Mouse (Mus musculus) midbrain, embryonic 11.5 days (tissue): Measurements from ENCODE around the gene Pum2. TPM values are rescaled to one million over a fixed set of nuclear protein-coding genes. Genes with fewer than 3 reads are reported as not detected.
A peak's percentile ranks its signal among the peaks of the same experiment; 100 is the strongest.
"Not testable (repeated sequence)": the region's sequence is repeated elsewhere in the genome, so short reads cannot be mapped to it uniquely, and the experiment has no call there.

Experiments
- ATAC-seq: fragments of 200-750 bp; cut with Nextera tagmentation; 2 replicates; pipeline ENCODE4 v1.8.0; 2017; ENCODE audit warnings: moderate TSS enrichment, moderate library complexity; ENCODE audit not compliant: low FRiP score
- DNase-seq: peaks from one replicate; pipeline ENCODE4 v3.0.0; 2015; ENCODE audit warnings: low spot score; ENCODE audit errors: missing footprints
- H3K27ac ChIP-seq: fragments of 300-500 bp; sonication (generic); 2 replicates; pipeline ENCODE4 v1.5.1; 2014; ENCODE audit warnings: low read depth, low read length
- H3K27me3 ChIP-seq: fragments of 300-500 bp; sonication (generic); 2 replicates; pipeline ENCODE4 v1.6.1; 2014; ENCODE audit warnings: mild to moderate bottlenecking, low read length, moderate library complexity, mixed read lengths; ENCODE audit not compliant: control insufficient read depth, insufficient read depth
- H3K36me3 ChIP-seq: fragments of 300-500 bp; sonication (generic); 2 replicates; pipeline ENCODE4 v1.6.1; 2014; ENCODE audit warnings: mild to moderate bottlenecking, low read length, moderate library complexity, mixed read lengths; ENCODE audit not compliant: control insufficient read depth, insufficient read depth
- H3K4me1 ChIP-seq: fragments of 300-500 bp; sonication (generic); 2 replicates; pipeline ENCODE4 v1.6.1; 2014; ENCODE audit warnings: low read length; ENCODE audit not compliant: control insufficient read depth, insufficient read depth
- H3K4me2 ChIP-seq: fragments of 300-500 bp; sonication (generic); 2 replicates; pipeline ENCODE4 v1.6.1; 2014; ENCODE audit warnings: mild to moderate bottlenecking, moderate library complexity
- H3K4me3 ChIP-seq: fragments of 300-500 bp; sonication (generic); 2 replicates; pipeline ENCODE4 v1.5.1; 2014; ENCODE audit warnings: low read depth, low read length
- H3K9ac ChIP-seq: fragments of 300-500 bp; sonication (generic); 2 replicates; pipeline ENCODE4 v1.6.1; 2014; ENCODE audit warnings: low read length
- H3K9me3 ChIP-seq: fragments of 300-500 bp; sonication (generic); 2 replicates; pipeline ENCODE4 v1.6.1; 2016; ENCODE audit warnings: low read length; ENCODE audit not compliant: control insufficient read depth
- WGBS: fragments of 180-500 bp; shearing (Covaris S2); extraction: QIAGEN DNeasy Blood & Tissue Kit; methylation state at CpG from one replicate; pipeline ENCODE4 v1.1.7; 2014; 5-methylcytosine and 5-hydroxymethylcytosine counted together
- polyA plus RNA-seq: library from polyadenylated mRNA; unstranded; fragments of >200 nt; fragmentation: Nextera tagmentation; extraction: Ambion mirVana; gene quantifications from 2 replicates; pipeline ENCODE4 v1.2.1, GENCODE M21; 2014

Pum2 gene
- polyA plus RNA-seq, 1 experiment from 2014 or later: 79.1 TPM

GRCm38 (mm10) chr12:8676341-8676740, 2.4 kb downstream of the Pum2 start:
- no peak overlapping the region for H3K27ac ChIP-seq
- peak overlapping the region; percentile 27; the same call in 1 of the 2 replicates for H3K9ac ChIP-seq
- peak overlapping the region; percentile 79 for H3K4me2 ChIP-seq
- 84% methylated on average over 6 of the region's 6 CpGs for WGBS
- no peaks in the 10 kb centered on the region for H3K9me3 ChIP-seq
- DNase-seq (peak; percentile 19), ATAC-seq (no peak)
- peaks cover 17% of the 10 kb centered on the region for H3K4me1 ChIP-seq
- H3K4me3 ChIP-seq: peak overlapping the region; percentile 17; the same call in 1 of the 2 replicates
- no peaks in the 10 kb centered on the region for H3K27me3 ChIP-seq
- no peaks in the 10 kb centered on the region for H3K36me3 ChIP-seq

DNA sequence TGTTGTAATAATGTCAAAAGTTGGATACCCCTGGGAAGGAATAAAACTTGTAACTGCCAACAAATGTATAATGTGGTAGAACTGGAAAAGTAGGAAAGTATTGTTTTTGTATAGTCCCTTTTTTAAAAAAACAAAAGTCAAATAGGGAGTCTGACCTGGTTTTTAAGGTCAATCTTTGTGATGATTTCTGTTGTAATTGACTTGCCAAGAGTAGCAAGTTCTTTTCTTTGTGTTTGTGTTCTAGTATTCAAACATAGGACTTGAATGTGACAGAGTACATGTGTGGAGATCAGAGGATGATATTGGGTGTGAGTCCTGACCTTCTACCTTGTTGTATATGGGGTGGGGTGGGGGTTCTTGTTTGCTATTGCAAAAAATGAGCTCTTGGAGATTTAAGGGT, 4.0 kb downstream of the Pum2 start:
- no peaks in the 10 kb centered on the region for H3K27me3 ChIP-seq
- H3K4me3 ChIP-seq: no peak overlapping the region
- peaks cover 17% of the 10 kb centered on the region for H3K4me1 ChIP-seq
- DNase-seq (peak; percentile 76), ATAC-seq (no peak)
- H3K9ac ChIP-seq: no peak overlapping the region
- H3K27ac ChIP-seq: no peak overlapping the region
- H3K9me3 ChIP-seq: no peaks in the 10 kb centered on the region
- no peaks in the 10 kb centered on the region for H3K36me3 ChIP-seq
- H3K4me2 ChIP-seq: no peak overlapping the region

GRCm38 (mm10) chr12:8684200-8684599, 10.3 kb downstream of the Pum2 start:
- Histone ChIP-seq H3K4me1 (no peaks in the 10 kb centered on the region), H3K4me2 (no peak overlapping the region), H3K9ac (no peak overlapping the region), H3K9me3 (no peaks in the 10 kb centered on the region), H3K27me3 (no peaks in the 10 kb centered on the region), H3K4me3 (no peak overlapping the region), H3K27ac (no peak overlapping the region), H3K36me3 (no peaks in the 10 kb centered on the region)
- no peak for DNase-seq
- no peak for ATAC-seq
- 97% methylated on average over 1 of the region's 1 CpGs for WGBS

DNA sequence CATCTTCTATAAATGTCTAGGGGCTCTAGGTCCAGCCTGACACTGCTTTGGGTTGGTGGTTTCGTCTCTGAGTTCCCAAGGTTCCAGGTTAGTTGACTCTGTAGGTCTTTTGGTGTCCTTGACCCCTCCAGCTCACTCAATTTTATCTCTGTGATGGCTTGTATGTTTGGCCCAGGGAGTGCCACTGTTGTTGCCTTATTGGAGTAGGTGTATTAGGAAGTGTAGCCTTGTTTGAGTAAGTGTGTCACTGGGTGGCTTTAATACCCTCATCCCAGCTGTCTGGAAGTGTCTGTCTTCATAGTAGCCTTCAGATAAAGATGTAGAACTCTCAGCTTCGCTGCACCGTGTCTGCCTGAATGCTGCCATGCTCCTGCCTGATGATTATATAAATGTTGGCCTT, 11.1 kb downstream of the Pum2 start:
- Histone ChIP-seq H3K27ac (no peak overlapping the region), H3K4me3 (no peak overlapping the region), H3K4me2 (no peak overlapping the region), H3K9ac (no peak overlapping the region), H3K9me3 (no peaks in the 10 kb centered on the region), H3K4me1 (no peaks in the 10 kb centered on the region), H3K27me3 (no peaks in the 10 kb centered on the region), H3K36me3 (no peaks in the 10 kb centered on the region)
- no peak for DNase-seq
- WGBS: 93% methylated on average over 3 of the region's 3 CpGs
- no peak for ATAC-seq

DNA sequence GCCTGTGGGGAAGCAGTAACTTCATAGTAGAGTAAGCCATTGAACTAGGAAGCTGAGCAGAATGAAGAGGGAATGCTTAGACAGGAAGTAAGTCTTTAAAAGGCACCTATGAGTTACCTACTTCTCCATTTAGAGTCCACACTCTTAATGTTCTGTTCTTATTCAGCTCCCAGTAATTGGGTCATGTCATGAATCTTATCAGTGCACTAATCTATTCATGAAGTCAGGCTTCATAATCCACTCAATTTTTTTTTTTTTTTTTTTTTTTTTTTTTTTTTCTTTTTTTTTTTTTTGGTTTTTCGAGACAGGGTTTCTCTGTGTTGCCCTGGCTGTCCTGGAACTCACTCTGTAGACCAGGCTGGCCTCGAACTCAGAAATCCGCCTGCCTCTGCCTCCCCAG, 15.9 kb downstream of the Pum2 start:
- H3K27ac ChIP-seq, H3K4me3 ChIP-seq, ATAC-seq, DNase-seq, H3K36me3 ChIP-seq, H3K4me2 ChIP-seq, H3K4me1 ChIP-seq, H3K27me3 ChIP-seq, H3K9ac ChIP-seq, H3K9me3 ChIP-seq: not testable (repeated sequence)
- 87% methylated on average over 3 of the region's 3 CpGs for WGBS

DNA sequence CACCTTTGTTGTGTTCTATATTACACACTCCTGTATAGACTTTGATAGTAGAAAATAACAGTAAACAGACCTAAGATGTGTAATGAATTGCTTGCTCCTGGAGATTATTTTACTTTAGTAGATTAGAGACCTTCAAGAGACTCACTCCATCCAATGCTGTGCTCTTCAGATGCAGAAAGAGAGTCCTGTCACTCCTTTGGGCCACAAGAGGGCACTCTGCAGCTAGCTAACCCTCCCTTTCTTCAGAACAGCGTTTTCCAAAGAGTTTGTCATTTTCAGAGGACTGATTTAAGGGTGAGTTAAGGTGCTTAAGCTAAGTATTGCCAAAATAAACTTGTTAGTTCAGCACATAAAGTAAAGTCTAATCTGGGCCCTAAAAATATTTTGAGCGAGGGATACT, 25.0 kb downstream of the Pum2 start:
- DNase-seq (no peak), ATAC-seq (0 out of 2 replicates have a peak, but pooled peaks have one; percentile 24)
- WGBS: 84% methylated on average over 2 of the region's 2 CpGs
- Histone ChIP-seq H3K9ac (no peak overlapping the region), H3K9me3 (no peaks in the 10 kb centered on the region), H3K4me1 (no peaks in the 10 kb centered on the region), H3K36me3 (no peaks in the 10 kb centered on the region), H3K27me3 (no peaks in the 10 kb centered on the region), H3K27ac (no peak overlapping the region), H3K4me2 (no peak overlapping the region), H3K4me3 (no peak overlapping the region)

GRCm38 (mm10) chr12:8703988-8704387, 30.1 kb downstream of the Pum2 start:
- DNase-seq: no peak
- Histone ChIP-seq H3K9ac (no peak overlapping the region), H3K27ac (no peak overlapping the region), H3K36me3 (no peaks in the 10 kb centered on the region), H3K4me2 (no peak overlapping the region), H3K9me3 (no peaks in the 10 kb centered on the region), H3K27me3 (no peaks in the 10 kb centered on the region), H3K4me3 (no peak overlapping the region), H3K4me1 (no peaks in the 10 kb centered on the region)
- 68% methylated on average over 1 of the region's 1 CpGs for WGBS
- ATAC-seq: no peak

GRCm38 (mm10) chr12:8708876-8709275, 34.9 kb downstream of the Pum2 start:
- H3K4me3 ChIP-seq: no peak overlapping the region
- H3K36me3 ChIP-seq: no peaks in the 10 kb centered on the region; the same call in 1 of the 2 replicates
- no peak for ATAC-seq
- H3K4me2 ChIP-seq: no peak overlapping the region
- H3K9me3 ChIP-seq: no peaks in the 10 kb centered on the region
- H3K9ac ChIP-seq: no peak overlapping the region
- no peak overlapping the region for H3K27ac ChIP-seq
- no peaks in the 10 kb centered on the region for H3K27me3 ChIP-seq
- no peak for DNase-seq
- no peaks in the 10 kb centered on the region for H3K4me1 ChIP-seq
- 94% methylated on average over 2 of the region's 2 CpGs for WGBS

- Histone ChIP-seq H3K9me3 (no peaks in the 10 kb centered on the region), H3K27me3 (no peaks in the 10 kb centered on the region), H3K36me3 (no peaks in the 10 kb centered on the region; the same call in 1 of the 2 replicates), H3K9ac (no peak overlapping the region), H3K4me1 (no peaks in the 10 kb centered on the region), H3K4me3 (no peak overlapping the region), H3K4me2 (no peak overlapping the region), H3K27ac (no peak overlapping the region)
- WGBS: 89% methylated on average over 2 of the region's 2 CpGs
- DNase-seq (no peak), ATAC-seq (no peak)
Observed at GRCm38 (mm10) chr12:8712665-8713064, 38.7 kb downstream of the Pum2 start.

GRCm38 (mm10) chr12:8716093-8716492, 42.2 kb downstream of the Pum2 start:
- Histone ChIP-seq H3K9me3 (no peaks in the 10 kb centered on the region), H3K27ac (no peak overlapping the region), H3K4me3 (no peak overlapping the region), H3K36me3 (peaks cover 2% of the 10 kb centered on the region; the same call in 1 of the 2 replicates), H3K4me2 (no peak overlapping the region), H3K27me3 (no peaks in the 10 kb centered on the region), H3K4me1 (no peaks in the 10 kb centered on the region), H3K9ac (no peak overlapping the region)
- 89% methylated on average over 1 of the region's 1 CpGs for whole genome bisulfite sequencing
- DNase-seq: no peak
- no peak for ATAC-seq
